Comparison of ENCODE assay signal across 9 mouse cellular contexts in genomic region chr10:126972051-126972725, GRCm38 (mm10). TPM values are rescaled to one million over a fixed set of nuclear protein-coding genes. Genes with fewer than 3 reads are reported as not detected.
DNase-seq lines count a peak whose midpoint lies in the region; ATAC-seq and TF ChIP-seq lines count a peak whose summit lies in the region.
"Had no signal": no experiment of that assay in that cellular context is flagged by ENCODE, and none has a peak within 500 bp of the region (broad histone marks: within the 10 kb centered on the region; RNA-seq: fewer than 3 reads in every experiment).

No protein-coding gene starts in this region.

- peak overlapping the region; percentile 47 for H3K9ac ChIP-seq in heart, embryonic 16.5 days (ENCODE audit: low read length)

- H3K27me3 ChIP-seq in E14TG2a.4 (ENCODE audit: insufficient read depth, low read length): peaks cover 6% of the 10 kb centered on the region
- no peaks in the 10 kb centered on the region for H3K27me3 ChIP-seq in heart, embryonic 16.5 days (ENCODE audit: control insufficient read depth, insufficient read depth, low read length)
- peaks cover 33% of the 10 kb centered on the region for H3K27me3 ChIP-seq in midbrain, embryonic 10.5 days (ENCODE audit: low read depth, poor library complexity, severe bottlenecking)

- no peaks in the 10 kb centered on the region for H3K9me3 ChIP-seq in E14TG2a.4 (ENCODE audit: low read length)
- H3K9me3 ChIP-seq in heart, embryonic 16.5 days (replicated peaks; ENCODE audit: control insufficient read depth, low read length): no peaks in the 10 kb centered on the region
- H3K9me3 ChIP-seq in midbrain, embryonic 10.5 days (replicated peaks): no peaks in the 10 kb centered on the region
- H3K9me3 ChIP-seq: megakaryocyte, embryonic 14.5 days had no signal

- no peaks in the 10 kb centered on the region for H3K36me3 ChIP-seq in E14TG2a.4 (ENCODE audit: insufficient read depth, low read length)
- no peaks in the 10 kb centered on the region for H3K36me3 ChIP-seq in heart, embryonic 16.5 days (ENCODE audit: control insufficient read depth, insufficient read depth)
- no peaks in the 10 kb centered on the region for H3K36me3 ChIP-seq in midbrain, embryonic 10.5 days

- peak overlapping the region; percentile 64 for H3K4me3 ChIP-seq in E14TG2a.4 (replicated peaks; ENCODE audit: low read length)
- 0 out of 2 replicates have a peak overlapping the region, but pooled peaks have one; percentile 3 for H3K4me3 ChIP-seq in heart, embryonic 16.5 days (ENCODE audit: low read length)
- H3K4me3 ChIP-seq in midbrain, embryonic 10.5 days: peak overlapping the region; percentile 36
- H3K4me3 ChIP-seq: megakaryocyte, embryonic 14.5 days had no signal

- peaks cover 74% of the 10 kb centered on the region for H3K4me1 ChIP-seq in E14TG2a.4 (replicated peaks; ENCODE audit: low read depth, low read length)
- peaks cover 21% of the 10 kb centered on the region for H3K4me1 ChIP-seq in heart, embryonic 16.5 days (ENCODE audit: control insufficient read depth, insufficient read depth, low read length)
- H3K4me1 ChIP-seq in midbrain, embryonic 10.5 days: peaks cover 45% of the 10 kb centered on the region

- H3K4me2 ChIP-seq in heart, embryonic 16.5 days (ENCODE audit: low read depth, low read length): peak overlapping the region; percentile 42

- peak; percentile 92 for ATAC-seq in heart, embryonic 16.5 days (replicated peaks; ENCODE audit: extremely low read depth, insufficient read depth, low FRiP score)

- WGBS in heart, embryonic 16.5 days: 13% methylated on average over 13 of the region's 13 CpGs
- 6% methylated on average over 13 of the region's 13 CpGs for WGBS in midbrain, embryonic 10.5 days

- peak overlapping the region; percentile 87 for H3K27ac ChIP-seq in heart, embryonic 16.5 days (ENCODE audit: low read length)
- H3K27ac ChIP-seq in midbrain, embryonic 10.5 days (replicated peaks): peak overlapping the region; percentile 87

- TF ChIP-seq CTCF in E14TG2a.4 (conservative IDR thresholded peaks at IDR 0.05; ENCODE audit: low read length): no peak

- DNase-seq in embryo, embryonic 11.5 days (ENCODE audit: low read depth, low spot score): peak; percentile 66
- DNase-seq in kidney, postnatal 25 days: peak; percentile 71 to 86
- DNase-seq in midbrain, embryonic 10.5 days (ENCODE audit: low spot score): peak; percentile 92
- no peak for DNase-seq in cerebellum, adult 11 months
- DNase-seq in thymus, postnatal 36 days: no peak
- no peak for DNase-seq in spleen, adult 18-20 months

RNA-seq across cellular contexts. Expression of gene Ctdsp2, which starts 6.3 kb away (rescaled TPM):
- polyA plus RNA-seq in heart, embryonic 16.5 days (2015; fragmentation: Nextera tagmentation; extraction: Ambion mirVana): 38.2 and 41.8 TPM in 2 replicates
- polyA plus RNA-seq in midbrain, embryonic 10.5 days (2016; fragmentation: Nextera tagmentation; extraction: Ambion mirVana): 36.8 and 39.3 TPM in 2 replicates

RNA-seq across cellular contexts. Expression of gene Avil, which starts 28.3 kb away (rescaled TPM):
- 0.27 and 0.84 TPM in 2 replicates for polyA plus RNA-seq in heart, embryonic 16.5 days (2015; fragmentation: Nextera tagmentation; extraction: Ambion mirVana)
- polyA plus RNA-seq in midbrain, embryonic 10.5 days (2016; fragmentation: Nextera tagmentation; extraction: Ambion mirVana): 0.36 and 2.2 TPM in 2 replicates

RNA-seq across cellular contexts. Expression of gene Tsfm, which starts 58.5 kb away (rescaled TPM):
- 89.3 and 93.4 TPM in 2 replicates for polyA plus RNA-seq in heart, embryonic 16.5 days (2015; fragmentation: Nextera tagmentation; extraction: Ambion mirVana)
- polyA plus RNA-seq in midbrain, embryonic 10.5 days (2016; fragmentation: Nextera tagmentation; extraction: Ambion mirVana): 101 and 107 TPM in 2 replicates

Comparison
In these comparisons a context has a peak if more than half of its experiments do, and no peak if none do; other contexts are left out.
1. H3K4me3 ChIP-seq: peak in every context shown above with its lines; median percentile 64 in E14TG2a.4; 36 in midbrain, embryonic 10.5 days; 3 in heart, embryonic 16.5 days.
2. DNase-seq: peak in embryo, embryonic 11.5 days (single experiment), kidney, postnatal 25 days (2 of 2) and midbrain, embryonic 10.5 days (single experiment); none in cerebellum, adult 11 months (single experiment), thymus, postnatal 36 days (0 of 2) and spleen, adult 18-20 months (0 of 2).